Mouse (Mus musculus) kidney, embryonic 14.5 days (tissue): ENCODE results near the gene Fam3a. TPM values are rescaled to one million over a fixed set of nuclear protein-coding genes. Genes with fewer than 3 reads are reported as not detected.

Source experiments
- ATAC-seq: fragments of 200-750 bp; cut with Nextera tagmentation; 2 replicates; pipeline ENCODE4 v1.8.0; 2017; ENCODE audit warnings: moderate number of reproducible peaks, mild to moderate bottlenecking, moderate TSS enrichment, moderate library complexity; ENCODE audit not compliant: low FRiP score, low TSS enrichment
- H3K27ac ChIP-seq: fragments of 300-500 bp; sonication (generic); 2 replicates; pipeline ENCODE4 v1.5.1; 2014; ENCODE audit warnings: low read depth, mild to moderate bottlenecking, low read length, moderate library complexity, mixed read lengths
- H3K27me3 ChIP-seq: fragments of 300-500 bp; sonication (generic); 2 replicates; pipeline ENCODE4 v1.6.1; 2014; ENCODE audit warnings: mild to moderate bottlenecking, low read length; ENCODE audit not compliant: control insufficient read depth, insufficient read depth
- H3K36me3 ChIP-seq: fragments of 300-500 bp; sonication (generic); 2 replicates; pipeline ENCODE4 v1.6.1; 2014; ENCODE audit warnings: low read length, mixed read lengths; ENCODE audit not compliant: control insufficient read depth, insufficient read depth
- H3K4me1 ChIP-seq: fragments of 300-500 bp; sonication (generic); 2 replicates; pipeline ENCODE4 v1.6.1; 2014; ENCODE audit warnings: low read length, mixed read lengths; ENCODE audit not compliant: control insufficient read depth, insufficient read depth
- H3K4me2 ChIP-seq: fragments of 300-500 bp; sonication (generic); replicated peaks from 2 replicates; pipeline ENCODE4 v1.6.1; 2014; ENCODE audit warnings: low read depth, mild to moderate bottlenecking, low read length
- H3K4me3 ChIP-seq: fragments of 300-500 bp; sonication (generic); 2 replicates; pipeline ENCODE4 v1.5.1; 2014; ENCODE audit warnings: mild to moderate bottlenecking, low read length
- H3K9ac ChIP-seq: fragments of 300-500 bp; sonication (generic); 2 replicates; pipeline ENCODE4 v1.6.1; 2014; ENCODE audit warnings: low read depth, mild to moderate bottlenecking, low read length, moderate library complexity
- H3K9me3 ChIP-seq: fragments of 300-500 bp; sonication (generic); 2 replicates; pipeline ENCODE4 v1.6.1; 2016; ENCODE audit warnings: low read length; ENCODE audit not compliant: control insufficient read depth
- WGBS: fragments of 180-500 bp; shearing (Covaris S2); extraction: QIAGEN DNeasy Blood & Tissue Kit; methylation state at CpG from one replicate; pipeline ENCODE4 v1.1.7; 2014; 5-methylcytosine and 5-hydroxymethylcytosine counted together
- polyA plus RNA-seq: library from polyadenylated mRNA; unstranded; fragments of >200 nt; fragmentation: Nextera tagmentation; extraction: Ambion mirVana; gene quantifications from 2 replicates; pipeline ENCODE4 v1.2.1, GENCODE M21; 2014

Fam3a gene
- polyA plus RNA-seq = 29.4 and 36.3 TPM in 2 replicates

DNA sequence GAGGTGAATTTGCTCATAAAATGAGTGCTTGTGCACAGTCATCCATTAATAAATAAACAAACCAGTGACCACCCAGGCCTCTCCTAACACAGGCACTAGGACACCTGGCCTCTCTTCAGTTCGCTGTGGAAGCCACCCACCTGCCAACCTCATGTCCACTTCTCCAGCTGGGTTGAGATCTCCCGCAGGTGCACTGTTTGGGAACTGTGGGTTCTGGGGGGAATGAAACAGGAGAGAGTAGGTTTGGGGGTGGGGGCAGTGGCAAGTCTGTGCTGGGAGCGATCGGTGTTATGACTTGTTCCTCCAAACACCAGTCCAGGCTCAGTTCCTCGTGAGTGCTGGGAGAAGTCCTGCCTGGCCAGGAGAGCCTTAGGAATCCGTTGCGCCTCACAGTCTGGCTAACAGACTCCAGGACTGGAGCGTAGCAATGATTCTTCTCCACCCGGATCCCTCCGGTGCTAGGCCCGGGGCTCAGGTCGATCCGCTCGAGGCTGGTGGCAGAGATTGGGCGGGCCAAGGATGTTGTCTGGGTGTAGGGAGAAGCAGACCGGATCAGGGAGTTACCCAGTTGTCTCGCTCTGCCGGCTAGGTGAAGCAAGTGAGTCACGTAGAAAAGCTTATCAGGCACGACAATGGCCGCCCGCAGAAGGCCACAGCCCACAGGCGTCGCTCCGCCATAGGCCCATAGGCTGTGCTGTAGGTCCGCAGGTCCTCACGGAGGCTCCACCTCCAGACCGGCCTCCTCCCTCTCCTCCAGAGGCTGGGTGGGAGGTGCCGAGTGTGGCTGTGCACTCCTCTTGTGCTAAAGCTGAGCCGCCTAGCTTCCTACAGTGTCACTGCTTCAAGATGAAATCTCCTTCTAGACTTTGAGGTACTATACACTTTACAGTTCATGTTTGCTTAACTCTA, at the start of gene Fam3a, which contains the start of gene Ikbkg:
Fam3a (minus strand) TSS at position 738 of the 909 bp plus-strand sequence.
Ikbkg (plus strand) TSS at position 756 of the 909 bp plus-strand sequence.
- ATAC-seq = peak; percentile 100
- peaks cover under 1% of the 10 kb centered on the region; the same call in 1 of the 2 replicates for H3K36me3 ChIP-seq
- WGBS = 29% methylated on average over 30 of the region's 30 CpGs
- peak within 1 kb of the TSS; percentile 55 for H3K4me2 ChIP-seq
- no peaks in the 10 kb centered on the region for H3K9me3 ChIP-seq
- H3K4me1 ChIP-seq = no peaks in the 10 kb centered on the region
- H3K4me3 ChIP-seq = peak within 1 kb of the TSS; percentile 51
- H3K27ac ChIP-seq = peak within 1 kb of the TSS; percentile 80
- no peaks in the 10 kb centered on the region for H3K27me3 ChIP-seq
- H3K9ac ChIP-seq = peak within 1 kb of the TSS; percentile 74

DNA sequence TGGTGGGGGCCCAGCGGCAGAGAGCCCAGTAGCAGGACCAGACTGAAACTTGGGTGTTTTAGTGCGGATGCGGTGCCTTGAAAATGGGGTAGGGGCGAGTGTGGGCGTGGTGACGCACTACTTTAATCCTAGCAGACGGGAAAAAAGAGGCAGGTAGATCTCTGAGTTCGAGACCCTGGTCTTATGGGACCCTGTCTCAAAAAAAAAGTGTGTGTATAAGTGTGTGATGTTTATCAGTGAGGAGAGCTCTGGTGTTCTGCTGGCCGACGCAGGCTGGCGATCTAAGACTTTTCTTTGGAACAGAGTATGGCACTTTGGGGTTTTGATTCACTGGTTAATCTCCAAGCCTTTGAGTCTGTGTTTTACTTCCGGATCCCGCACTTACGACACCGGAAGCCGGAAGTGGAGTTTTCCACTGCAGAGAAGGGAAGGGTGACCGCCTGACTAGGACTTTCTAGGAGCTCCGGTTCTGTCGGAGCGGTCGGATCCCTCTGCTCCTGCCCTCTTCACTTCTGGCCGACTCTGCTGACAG, 36.3 kb upstream of the Fam3a start:
- H3K9ac ChIP-seq = peak overlapping the region; percentile 65
- peak; percentile 63 for ATAC-seq
- H3K27me3 ChIP-seq = no peaks in the 10 kb centered on the region
- peak overlapping the region; percentile 61 for H3K4me2 ChIP-seq
- 27% methylated on average over 22 of the region's 22 CpGs for WGBS
- no peaks in the 10 kb centered on the region for H3K9me3 ChIP-seq
- peak overlapping the region; percentile 87 for H3K27ac ChIP-seq
- peak overlapping the region; percentile 63 for H3K4me3 ChIP-seq
- no peaks in the 10 kb centered on the region for H3K4me1 ChIP-seq
- peaks cover 9% of the 10 kb centered on the region for H3K36me3 ChIP-seq

DNA sequence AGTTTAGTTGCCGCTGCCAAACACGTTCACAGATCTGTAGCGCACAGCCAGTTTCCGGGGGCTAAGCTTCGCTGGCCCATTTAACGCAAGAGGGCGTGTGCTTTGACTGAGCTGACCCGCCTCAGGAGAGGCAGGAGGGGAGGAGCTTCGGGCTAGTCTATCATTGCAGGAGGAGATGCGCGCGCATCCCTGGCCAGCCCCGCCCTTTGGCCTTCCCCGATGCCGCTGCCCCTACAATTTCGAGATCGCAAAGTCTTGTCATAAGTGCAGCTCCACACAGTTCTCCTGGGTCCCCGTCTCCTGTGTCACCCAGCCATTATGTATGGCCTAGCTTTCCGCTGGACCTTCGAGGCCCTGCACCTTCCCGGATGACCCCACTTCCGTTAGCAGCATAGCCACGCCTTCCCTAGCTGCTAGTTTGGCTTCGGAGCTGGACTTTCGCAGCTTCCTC, 35.8 kb upstream of the Fam3a start, which contains the start of gene G6pdx:
G6pdx (minus strand) TSS at position 369 of the 451 bp plus-strand sequence.
- H3K4me2 ChIP-seq = peak within 1 kb of the TSS; percentile 61
- no peaks in the 10 kb centered on the region for H3K9me3 ChIP-seq
- no peaks in the 10 kb centered on the region for H3K4me1 ChIP-seq
- 32% methylated on average over 25 of the region's 25 CpGs for WGBS
- peak within 1 kb of the TSS; percentile 87 for H3K27ac ChIP-seq
- peak; percentile 89 for ATAC-seq
- H3K4me3 ChIP-seq = peak within 1 kb of the TSS; percentile 63
- no peaks in the 10 kb centered on the region for H3K27me3 ChIP-seq
- H3K36me3 ChIP-seq = peaks cover 4% of the 10 kb centered on the region
- peak within 1 kb of the TSS; percentile 65 for H3K9ac ChIP-seq

DNA sequence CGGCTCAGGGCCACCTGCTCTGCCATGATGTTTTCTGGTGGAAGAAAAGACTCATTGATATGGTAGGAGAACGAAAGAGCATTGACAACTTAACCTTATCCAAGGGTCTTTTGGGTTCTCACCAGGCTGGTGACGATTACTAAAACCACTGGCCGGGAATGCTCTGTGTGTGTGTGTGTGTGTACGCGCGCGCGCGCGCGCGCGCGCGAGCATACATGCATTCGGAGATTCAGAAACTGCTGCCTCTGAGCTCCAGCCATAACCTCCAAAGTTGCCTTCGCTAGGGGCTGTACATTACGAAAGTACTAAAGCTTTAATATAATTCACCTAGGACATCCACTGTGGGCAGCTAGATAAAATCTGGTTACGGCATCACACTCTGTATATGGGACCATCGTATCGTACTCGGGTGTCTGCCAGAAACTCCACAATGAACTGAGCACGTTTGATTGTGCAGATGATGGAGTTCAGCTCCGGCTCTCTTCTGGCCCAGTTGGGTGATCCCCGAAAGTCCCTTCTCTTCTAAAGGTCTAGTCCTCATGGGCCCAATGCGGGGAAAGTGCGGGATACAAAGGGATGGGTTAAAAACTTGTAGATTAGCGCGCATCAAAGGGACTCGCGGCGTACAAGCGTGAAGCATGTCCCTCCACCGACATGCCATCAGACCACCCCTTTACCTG, 35.2 kb upstream of the Fam3a start:
- peak; percentile 1; the same call in 1 of the 2 replicates for ATAC-seq
- H3K27me3 ChIP-seq = no peaks in the 10 kb centered on the region
- no peaks in the 10 kb centered on the region for H3K4me1 ChIP-seq
- WGBS = 36% methylated on average over 35 of the region's 35 CpGs
- H3K4me2 ChIP-seq = peak overlapping the region; percentile 61
- peaks cover under 1% of the 10 kb centered on the region; the same call in 1 of the 2 replicates for H3K36me3 ChIP-seq
- H3K27ac ChIP-seq = peak overlapping the region; percentile 47; the same call in 1 of the 2 replicates
- H3K4me3 ChIP-seq = peak overlapping the region; percentile 63
- peak overlapping the region; percentile 50 for H3K9ac ChIP-seq
- H3K9me3 ChIP-seq = no peaks in the 10 kb centered on the region

DNA sequence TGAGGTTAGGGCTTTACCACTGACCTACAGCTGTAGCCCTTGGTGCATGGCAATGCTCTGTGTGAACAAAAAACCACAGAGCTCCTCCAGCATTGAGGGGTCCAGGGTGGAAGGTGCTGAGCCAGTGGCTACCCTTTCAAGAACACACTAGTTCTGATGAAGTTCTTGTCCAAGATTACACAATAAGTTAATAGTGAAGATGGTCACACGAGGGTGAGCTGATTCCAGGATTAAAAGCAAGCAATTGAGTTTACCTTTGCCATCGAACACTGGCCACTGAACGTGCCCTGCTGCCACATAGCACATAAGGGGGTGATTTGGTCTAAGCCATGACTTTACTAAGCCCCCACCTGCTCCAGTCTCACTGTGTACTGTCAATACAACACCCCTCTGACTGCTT, 34.0 kb upstream of the Fam3a start:
- H3K36me3 ChIP-seq = no peaks in the 10 kb centered on the region
- no peak overlapping the region for H3K9ac ChIP-seq
- H3K27ac ChIP-seq = no peak overlapping the region
- H3K4me1 ChIP-seq = no peaks in the 10 kb centered on the region
- H3K4me3 ChIP-seq = no peak overlapping the region
- no peak for ATAC-seq
- H3K4me2 ChIP-seq = no peak overlapping the region
- 68% methylated on average over 3 of the region's 3 CpGs for WGBS
- no peaks in the 10 kb centered on the region for H3K27me3 ChIP-seq
- H3K9me3 ChIP-seq = no peaks in the 10 kb centered on the region

DNA sequence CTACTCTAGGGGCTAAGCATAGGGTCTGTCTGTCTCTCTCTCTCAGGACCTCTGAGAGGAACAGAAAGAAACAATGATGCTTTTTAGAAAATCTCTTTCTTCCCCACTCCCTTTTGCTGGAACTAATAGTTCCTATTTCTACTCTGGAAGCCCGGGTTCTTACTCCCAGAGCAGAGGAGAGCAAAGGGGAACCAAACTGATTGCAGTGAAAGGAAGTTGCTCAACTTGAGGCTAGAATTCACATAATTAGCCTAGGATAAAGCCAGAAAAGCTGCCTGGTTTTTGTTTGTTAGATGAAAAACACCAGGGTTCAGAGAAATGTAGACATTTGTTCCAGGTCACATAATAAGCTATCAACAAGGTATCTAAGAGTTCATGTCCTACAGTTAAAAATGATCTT, 33.2 kb upstream of the Fam3a start:
- H3K27me3 ChIP-seq = no peaks in the 10 kb centered on the region
- ATAC-seq = no peak
- no peaks in the 10 kb centered on the region for H3K4me1 ChIP-seq
- no peaks in the 10 kb centered on the region for H3K36me3 ChIP-seq
- no peak overlapping the region for H3K4me2 ChIP-seq
- H3K27ac ChIP-seq = no peak overlapping the region
- H3K9ac ChIP-seq = no peak overlapping the region
- WGBS = 63% methylated on average over 1 of the region's 1 CpGs
- H3K9me3 ChIP-seq = no peaks in the 10 kb centered on the region
- no peak overlapping the region for H3K4me3 ChIP-seq

DNA sequence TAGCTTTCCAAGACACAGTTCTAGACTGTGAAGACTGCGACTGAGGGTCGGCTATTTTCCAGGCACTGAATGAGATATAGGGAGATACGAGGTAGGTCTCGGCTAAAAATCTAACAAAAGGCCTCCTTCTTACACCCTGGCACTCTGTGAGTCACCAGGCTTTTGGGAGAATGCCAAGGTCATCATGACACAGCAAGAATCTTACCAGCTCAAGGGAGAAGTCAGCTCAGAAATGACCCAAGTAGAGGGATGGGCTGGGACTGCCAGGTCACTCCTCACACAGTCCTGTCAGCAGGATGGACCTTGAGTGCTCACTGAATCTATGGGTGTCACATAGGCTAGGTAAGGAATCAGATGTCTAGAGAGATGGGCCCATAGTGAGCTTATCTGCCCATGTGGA, 32.1 kb upstream of the Fam3a start:
- no peak overlapping the region for H3K9ac ChIP-seq
- no peaks in the 10 kb centered on the region for H3K9me3 ChIP-seq
- 87% methylated on average over 4 of the region's 4 CpGs for WGBS
- H3K4me3 ChIP-seq = no peak overlapping the region
- no peak for ATAC-seq
- no peaks in the 10 kb centered on the region for H3K36me3 ChIP-seq
- H3K4me2 ChIP-seq = no peak overlapping the region
- no peaks in the 10 kb centered on the region for H3K27me3 ChIP-seq
- no peak overlapping the region for H3K27ac ChIP-seq
- H3K4me1 ChIP-seq = no peaks in the 10 kb centered on the region

DNA sequence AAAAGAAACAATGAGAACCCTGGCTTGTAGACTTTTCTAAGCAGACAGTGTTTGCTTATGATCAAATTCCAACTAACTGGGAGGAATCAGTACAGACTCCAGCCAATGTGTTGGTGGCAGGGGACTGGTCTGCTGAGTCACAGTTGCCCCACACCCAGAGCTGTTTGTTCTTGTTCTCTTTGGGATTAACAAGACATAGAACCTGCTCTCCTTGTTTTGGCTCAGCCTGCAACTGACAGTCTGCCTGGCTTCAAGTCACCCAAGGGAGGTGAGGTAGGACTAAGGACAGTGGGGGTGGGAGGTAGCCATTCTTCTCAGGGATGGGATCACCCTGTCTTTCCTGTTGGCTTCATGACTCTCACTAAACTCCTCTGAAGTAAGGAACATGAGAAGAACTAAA, 31.4 kb upstream of the Fam3a start:
- Histone ChIP-seq H3K4me2 (no peak overlapping the region), H3K27ac (no peak overlapping the region), H3K27me3 (no peaks in the 10 kb centered on the region), H3K9ac (no peak overlapping the region), H3K9me3 (no peaks in the 10 kb centered on the region), H3K36me3 (no peaks in the 10 kb centered on the region), H3K4me1 (no peaks in the 10 kb centered on the region), H3K4me3 (no peak overlapping the region)
- ATAC-seq = no peak
